Mouse (Mus musculus): Measurements from ENCODE around the gene Rfx4.

The Rfx4 gene

GRCm38 (mm10) chr10:84896941-84897930 is 141.4 kb downstream of the Rfx4 start:
- H3K27me3 ChIP-seq (ENCODE audit: insufficient read depth, low read length): peaks cover 24% of the 10 kb centered on the region
- peaks cover 42% of the 10 kb centered on the region for H3K4me1 ChIP-seq (replicated peaks; ENCODE audit: low read depth, low read length)
- H3K9me3 ChIP-seq (ENCODE audit: low read length): no peaks in the 10 kb centered on the region
- H3K4me3 ChIP-seq (replicated peaks; ENCODE audit: low read length): no peak overlapping the region
- TF ChIP-seq CTCF (conservative IDR thresholded peaks at IDR 0.05; ENCODE audit: low read length) (no peak), POU5F1 (IDR thresholded peaks at IDR 0.05; ENCODE audit: borderline replicate concordance, low read length) (no peak), NANOG (IDR thresholded peaks at IDR 0.05; ENCODE audit: borderline replicate concordance, low read length) (no peak)
- H3K36me3 ChIP-seq (ENCODE audit: insufficient read depth, low read length): no peaks in the 10 kb centered on the region

DNA sequence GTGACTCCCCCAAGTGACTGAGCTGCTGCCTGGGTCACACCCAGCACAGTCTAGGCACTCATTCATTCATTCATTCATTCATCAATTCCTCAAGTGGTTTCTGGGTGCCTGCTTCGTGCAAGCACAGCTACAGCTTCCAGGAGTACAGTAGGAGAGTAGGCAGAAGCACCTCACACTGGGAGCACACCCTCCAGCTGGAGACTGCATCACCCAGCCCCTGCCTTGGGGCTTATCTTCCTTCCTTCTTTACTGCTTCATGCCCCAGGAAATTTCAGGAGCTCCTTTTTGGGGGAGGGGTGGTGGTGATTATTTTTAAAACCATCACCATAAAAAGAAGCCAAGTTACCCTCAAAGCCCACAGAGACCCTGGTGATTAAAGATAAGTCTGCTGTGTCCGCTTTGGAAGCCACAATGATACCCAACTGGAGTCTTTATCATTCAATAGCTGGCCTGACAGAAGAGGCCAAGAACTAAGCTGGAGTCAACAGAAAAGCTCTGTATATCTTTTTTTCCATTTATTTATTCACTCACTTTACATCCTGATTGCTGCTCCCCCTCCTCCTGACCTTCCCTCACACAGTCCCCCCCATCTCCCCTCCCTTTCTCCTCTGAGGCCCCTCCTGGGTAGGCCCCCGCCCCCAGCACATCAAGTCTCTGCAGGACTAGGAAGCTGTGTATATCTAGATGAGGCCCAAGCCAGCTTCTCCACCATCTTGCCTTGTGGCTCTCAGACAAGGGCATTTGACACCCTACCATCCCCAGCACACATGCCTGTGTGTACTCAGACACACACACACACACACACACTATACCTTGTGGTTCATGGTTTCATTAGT is 142.5 kb downstream of the Rfx4 start:
- Histone ChIP-seq H3K36me3 (ENCODE audit: insufficient read depth, low read length) (no peaks in the 10 kb centered on the region), H3K27me3 (ENCODE audit: insufficient read depth, low read length) (peaks cover 24% of the 10 kb centered on the region), H3K4me1 (replicated peaks; ENCODE audit: low read depth, low read length) (peaks cover 51% of the 10 kb centered on the region), H3K9me3 (ENCODE audit: low read length) (no peaks in the 10 kb centered on the region), H3K4me3 (replicated peaks; ENCODE audit: low read length) (no peak overlapping the region)
- no peak for TF ChIP-seq NANOG (IDR thresholded peaks at IDR 0.05; ENCODE audit: borderline replicate concordance, low read length)
- TF ChIP-seq POU5F1 (IDR thresholded peaks at IDR 0.05; ENCODE audit: borderline replicate concordance, low read length): no peak
- no peak for TF ChIP-seq CTCF (conservative IDR thresholded peaks at IDR 0.05; ENCODE audit: low read length)

DNA sequence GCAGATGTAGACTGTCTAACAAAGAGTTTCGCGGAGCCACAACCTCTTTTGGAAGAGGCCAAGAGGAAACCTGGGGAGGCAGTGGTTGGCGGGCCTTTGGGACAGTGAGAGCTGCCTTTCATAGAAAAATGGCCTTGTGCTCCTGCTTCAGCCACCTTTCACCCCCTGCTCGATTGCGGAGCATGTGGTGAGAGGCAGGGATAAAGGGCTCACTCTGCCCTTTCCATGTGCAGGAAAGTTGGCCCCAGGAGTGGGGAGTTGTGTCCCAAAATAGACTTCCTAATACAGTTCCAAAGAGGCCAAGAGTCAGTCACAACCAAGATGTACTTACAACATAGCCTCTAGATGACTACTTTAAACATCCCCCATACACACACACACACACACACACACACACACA is 145.8 kb downstream of the Rfx4 start:
- no peaks in the 10 kb centered on the region for H3K9me3 ChIP-seq (ENCODE audit: low read length)
- peaks cover 6% of the 10 kb centered on the region for H3K27me3 ChIP-seq (ENCODE audit: insufficient read depth, low read length)
- TF ChIP-seq NANOG (IDR thresholded peaks at IDR 0.05; ENCODE audit: borderline replicate concordance, low read length) (no peak), CTCF (conservative IDR thresholded peaks at IDR 0.05; ENCODE audit: low read length) (no peak), POU5F1 (IDR thresholded peaks at IDR 0.05; ENCODE audit: borderline replicate concordance, low read length) (no peak)
- no peak overlapping the region for H3K4me3 ChIP-seq (replicated peaks; ENCODE audit: low read length)
- H3K36me3 ChIP-seq (ENCODE audit: insufficient read depth, low read length): no peaks in the 10 kb centered on the region
- H3K4me1 ChIP-seq (replicated peaks; ENCODE audit: low read depth, low read length): peaks cover 79% of the 10 kb centered on the region

DNA sequence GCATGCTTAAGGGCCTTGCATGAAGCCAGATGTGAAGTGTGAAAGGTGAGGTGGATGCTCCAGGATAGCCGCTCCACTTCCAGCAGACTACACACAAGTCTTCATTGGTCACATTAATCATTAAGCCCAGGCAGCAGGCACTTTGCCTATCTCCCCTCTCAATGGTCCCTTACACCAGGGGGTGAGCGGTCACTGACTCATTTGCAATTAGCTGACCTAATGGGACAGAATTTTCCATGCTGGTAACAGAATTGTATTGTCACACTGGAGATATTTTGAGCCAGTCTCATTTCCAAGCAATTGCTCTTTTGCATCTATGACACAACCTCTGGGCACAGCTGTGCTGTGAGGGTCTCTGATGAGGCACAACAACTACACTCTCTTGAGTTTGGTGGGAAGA is 146.4 kb downstream of the Rfx4 start:
- Histone ChIP-seq H3K4me1 (replicated peaks; ENCODE audit: low read depth, low read length) (peaks cover 79% of the 10 kb centered on the region), H3K4me3 (replicated peaks; ENCODE audit: low read length) (no peak overlapping the region), H3K36me3 (ENCODE audit: insufficient read depth, low read length) (no peaks in the 10 kb centered on the region), H3K27me3 (ENCODE audit: insufficient read depth, low read length) (peaks cover under 1% of the 10 kb centered on the region; the same call in 1 of the 2 replicates), H3K9me3 (ENCODE audit: low read length) (no peaks in the 10 kb centered on the region)
- TF ChIP-seq NANOG (IDR thresholded peaks at IDR 0.05; ENCODE audit: borderline replicate concordance, low read length): no peak
- TF ChIP-seq CTCF (conservative IDR thresholded peaks at IDR 0.05; ENCODE audit: low read length): no peak
- no peak for TF ChIP-seq POU5F1 (IDR thresholded peaks at IDR 0.05; ENCODE audit: borderline replicate concordance, low read length)

DNA sequence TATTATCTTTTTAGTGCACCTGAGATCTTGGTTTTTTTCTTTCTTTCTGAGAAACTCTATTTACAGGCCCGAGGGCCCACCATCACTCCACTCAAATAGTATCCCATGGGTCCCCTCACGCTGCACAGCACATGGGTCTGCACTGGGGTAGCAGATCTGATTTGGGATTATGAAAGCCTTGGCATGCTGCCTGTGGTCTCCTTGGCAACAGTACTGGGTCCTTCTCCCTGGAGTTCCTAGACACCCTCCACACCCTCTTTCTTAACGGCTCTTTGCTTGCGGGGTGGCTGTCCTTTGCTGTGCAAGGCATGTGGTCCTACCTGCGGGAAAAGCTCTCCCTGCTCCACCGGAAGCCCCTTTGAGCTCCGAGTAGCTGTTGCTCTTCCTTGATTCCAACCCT is 147.4 kb downstream of the Rfx4 start:
- Histone ChIP-seq H3K27me3 (ENCODE audit: insufficient read depth, low read length) (0 out of 2 replicates have a peak, but pooled peaks cover 5% of the 10 kb centered on the region), H3K9me3 (ENCODE audit: low read length) (no peaks in the 10 kb centered on the region), H3K4me1 (replicated peaks; ENCODE audit: low read depth, low read length) (peaks cover 79% of the 10 kb centered on the region), H3K4me3 (replicated peaks; ENCODE audit: low read length) (peak overlapping the region; percentile 48), H3K36me3 (ENCODE audit: insufficient read depth, low read length) (no peaks in the 10 kb centered on the region)
- TF ChIP-seq CTCF (conservative IDR thresholded peaks at IDR 0.05; ENCODE audit: low read length): no peak
- TF ChIP-seq NANOG (IDR thresholded peaks at IDR 0.05; ENCODE audit: borderline replicate concordance, low read length): no peak
- TF ChIP-seq POU5F1 (IDR thresholded peaks at IDR 0.05; ENCODE audit: borderline replicate concordance, low read length): no peak

DNA sequence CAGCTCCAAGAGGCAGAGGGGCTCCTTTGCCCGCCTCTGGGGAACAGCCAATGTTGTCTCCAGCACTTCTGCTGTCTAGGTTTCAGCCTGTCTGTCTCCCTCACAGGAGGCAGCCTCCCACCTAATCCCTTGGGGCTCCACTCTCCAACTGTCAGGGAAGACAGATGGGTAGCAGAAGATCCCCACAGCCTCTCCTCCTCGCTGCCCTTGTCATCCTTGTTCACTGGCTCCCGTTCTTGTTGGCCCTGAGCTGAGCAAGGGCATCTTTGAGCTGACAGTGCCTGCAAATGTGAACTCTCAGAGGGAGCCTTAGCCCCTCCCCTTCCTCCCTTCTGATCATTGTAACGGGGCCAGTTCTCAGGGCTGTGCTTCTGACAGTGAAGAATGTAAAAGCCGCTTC is 147.9 kb downstream of the Rfx4 start:
- peaks cover 79% of the 10 kb centered on the region for H3K4me1 ChIP-seq (replicated peaks; ENCODE audit: low read depth, low read length)
- H3K27me3 ChIP-seq (ENCODE audit: insufficient read depth, low read length): 0 out of 2 replicates have a peak, but pooled peaks cover 5% of the 10 kb centered on the region
- no peak for TF ChIP-seq POU5F1 (IDR thresholded peaks at IDR 0.05; ENCODE audit: borderline replicate concordance, low read length)
- no peak for TF ChIP-seq CTCF (conservative IDR thresholded peaks at IDR 0.05; ENCODE audit: low read length)
- no peak for TF ChIP-seq NANOG (IDR thresholded peaks at IDR 0.05; ENCODE audit: borderline replicate concordance, low read length)
- H3K4me3 ChIP-seq (replicated peaks; ENCODE audit: low read length): peak overlapping the region; percentile 48
- no peaks in the 10 kb centered on the region for H3K36me3 ChIP-seq (ENCODE audit: insufficient read depth, low read length)
- no peaks in the 10 kb centered on the region for H3K9me3 ChIP-seq (ENCODE audit: low read length)

- Histone ChIP-seq H3K4me1 (replicated peaks; ENCODE audit: low read depth, low read length) (peaks cover 95% of the 10 kb centered on the region), H3K36me3 (ENCODE audit: insufficient read depth, low read length) (no peaks in the 10 kb centered on the region), H3K27me3 (ENCODE audit: insufficient read depth, low read length) (0 out of 2 replicates have a peak, but pooled peaks cover 5% of the 10 kb centered on the region), H3K4me3 (replicated peaks; ENCODE audit: low read length) (no peak overlapping the region), H3K9me3 (ENCODE audit: low read length) (no peaks in the 10 kb centered on the region)
- TF ChIP-seq NANOG (IDR thresholded peaks at IDR 0.05; ENCODE audit: borderline replicate concordance, low read length) (no peak), POU5F1 (IDR thresholded peaks at IDR 0.05; ENCODE audit: borderline replicate concordance, low read length) (no peak), CTCF (conservative IDR thresholded peaks at IDR 0.05; ENCODE audit: low read length) (no peak)
These were observed 151.0 kb downstream of the Rfx4 start for GRCm38 (mm10) chr10:84906895-84907294.

DNA sequence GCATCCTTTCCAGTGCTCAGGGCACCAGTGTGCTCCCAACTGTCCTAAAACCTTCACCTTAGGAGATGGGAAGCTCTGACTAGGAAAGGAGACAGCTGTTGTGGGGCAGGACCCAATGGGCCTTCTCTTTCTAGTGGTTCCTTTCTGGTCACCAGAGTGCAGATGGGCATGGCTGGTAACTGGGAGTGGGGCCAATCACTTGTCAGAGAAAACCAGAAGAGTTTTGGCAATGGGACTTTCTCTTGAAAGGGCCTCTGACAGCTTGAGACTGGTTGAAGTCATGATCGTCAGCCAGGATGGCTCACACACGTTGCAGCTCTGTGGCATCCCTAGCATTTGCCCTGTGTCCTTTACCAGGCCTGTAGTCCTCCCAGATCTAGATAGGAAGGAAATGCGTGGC is 152.1 kb downstream of the Rfx4 start:
- no peaks in the 10 kb centered on the region for H3K36me3 ChIP-seq (ENCODE audit: insufficient read depth, low read length)
- H3K4me3 ChIP-seq (replicated peaks; ENCODE audit: low read length): no peak overlapping the region
- H3K27me3 ChIP-seq (ENCODE audit: insufficient read depth, low read length): 0 out of 2 replicates have a peak, but pooled peaks cover 5% of the 10 kb centered on the region
- no peaks in the 10 kb centered on the region for H3K9me3 ChIP-seq (ENCODE audit: low read length)
- TF ChIP-seq CTCF (conservative IDR thresholded peaks at IDR 0.05; ENCODE audit: low read length) (no peak), POU5F1 (IDR thresholded peaks at IDR 0.05; ENCODE audit: borderline replicate concordance, low read length) (no peak), NANOG (IDR thresholded peaks at IDR 0.05; ENCODE audit: borderline replicate concordance, low read length) (no peak)
- H3K4me1 ChIP-seq (replicated peaks; ENCODE audit: low read depth, low read length): peaks cover 97% of the 10 kb centered on the region

Measured in E14TG2a.4 (cell line).